Mouse (Mus musculus) mesoderm, embryonic 11.5 days (tissue): ENCODE measurements around the gene Htr2c.
A peak's percentile ranks its signal among the peaks of the same experiment; 100 is the strongest.

Experiments
- DNase-seq: peaks from one replicate; pipeline ENCODE4 v3.0.0-alpha.2; 2012; ENCODE audit warnings: low read depth, low spot score

Gene Htr2c

DNA sequence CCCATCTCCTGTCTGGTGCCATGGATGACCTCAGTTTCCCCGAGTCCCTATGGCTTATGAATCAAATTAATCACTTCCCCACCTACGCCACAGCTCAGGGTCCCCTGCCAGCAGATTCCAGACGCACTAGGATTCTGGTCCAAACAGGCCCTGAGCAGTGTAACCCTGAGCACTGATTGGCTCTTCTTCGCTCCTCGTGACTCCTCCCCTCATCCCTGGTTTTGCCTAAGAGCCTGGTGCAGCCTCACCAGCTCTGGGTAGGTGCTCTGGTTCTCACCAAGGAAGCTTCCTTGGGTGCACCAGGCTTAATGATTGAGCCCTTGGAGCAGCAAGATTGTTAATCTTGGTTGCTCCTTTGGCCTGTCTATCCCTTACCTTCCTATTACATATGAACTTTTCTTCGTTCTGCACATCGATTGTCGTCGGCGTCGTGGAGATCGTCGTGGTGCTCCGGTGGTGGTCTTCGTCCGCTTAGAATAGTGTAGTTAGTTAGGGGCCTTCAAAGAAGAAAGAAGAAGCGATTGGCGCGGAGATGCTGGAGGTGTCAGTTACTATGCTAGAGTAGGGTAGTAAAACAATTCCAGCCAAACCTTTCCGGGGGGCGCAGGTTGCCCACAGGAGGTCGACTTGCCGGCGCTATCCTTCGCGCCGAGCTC, at the start of gene Htr2c:
Gene Htr2c (plus strand): TSS at position 256 of the 656 bp plus-strand sequence.
- no peak for DNase-seq

DNA sequence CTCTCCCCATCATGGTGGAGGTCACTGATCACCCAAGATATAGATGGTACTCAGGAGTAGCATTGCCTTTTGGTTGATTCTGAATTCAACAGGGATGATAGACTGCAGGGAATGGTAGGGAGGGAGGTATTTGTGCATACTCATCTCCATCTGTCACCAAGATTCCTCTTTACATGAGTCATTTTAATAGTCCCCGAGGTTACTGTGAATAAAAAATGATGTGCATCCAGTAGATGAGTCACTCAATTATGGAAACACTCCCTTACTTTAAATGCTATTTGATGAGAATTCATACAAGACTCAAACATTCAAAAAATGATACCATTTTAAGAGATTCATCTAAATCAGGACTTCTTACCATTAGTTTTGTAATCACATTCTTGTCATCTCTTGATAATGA, 34.1 kb upstream of the Htr2c start:
- DNase-seq = no peak

DNA sequence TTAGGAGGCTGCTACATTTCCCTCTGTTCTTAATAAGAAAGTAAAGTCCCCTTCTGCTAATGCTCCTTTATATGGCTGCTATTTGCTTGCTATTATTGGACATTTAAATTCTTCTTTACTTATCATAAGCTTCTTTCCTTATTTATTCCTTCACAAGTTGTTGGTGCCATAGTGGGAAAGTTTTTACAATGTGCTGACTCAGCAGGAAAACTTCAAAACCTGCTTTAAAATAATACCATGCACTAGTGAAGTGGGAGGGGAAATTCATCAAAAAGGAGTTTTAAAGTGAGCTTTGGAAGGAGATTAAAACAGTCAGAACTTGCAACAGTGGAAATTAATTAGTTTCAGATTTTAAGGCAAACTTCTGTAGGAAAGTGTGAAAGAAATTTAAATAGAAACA, 26.0 kb upstream of the Htr2c start:
- DNase-seq = no peak

DNA sequence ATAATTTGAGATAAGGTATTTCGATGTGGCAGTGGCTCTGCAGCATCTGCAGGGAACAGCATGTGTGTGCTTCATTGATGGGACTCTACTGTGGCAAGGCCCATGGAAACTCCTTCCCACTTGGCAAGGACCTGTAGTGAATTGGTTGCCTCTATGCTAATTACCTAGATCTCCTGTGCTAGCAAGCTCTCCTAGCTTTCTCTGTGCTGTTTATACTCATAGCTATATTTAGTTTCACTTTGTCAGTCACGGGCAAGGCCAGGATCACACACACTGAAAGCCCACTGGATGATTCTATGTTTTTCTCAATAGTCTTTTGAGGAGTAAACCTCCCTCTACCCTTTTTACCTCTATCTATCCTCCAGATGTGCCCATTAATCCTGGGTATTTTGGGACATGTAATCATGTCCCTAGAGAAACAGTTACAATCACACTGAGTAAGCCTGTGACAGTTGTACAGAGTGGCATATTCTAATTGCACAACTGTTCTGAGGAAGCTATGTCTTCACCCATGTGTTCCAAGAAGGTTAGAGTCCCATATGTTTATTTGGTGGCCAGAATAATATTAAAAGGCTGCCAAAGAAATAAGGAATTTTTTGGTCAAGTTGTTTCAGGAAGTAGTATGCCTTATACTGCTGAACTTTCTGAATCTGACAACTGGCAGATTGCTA, 16.0 kb upstream of the Htr2c start:
- DNase-seq = no peak

DNA sequence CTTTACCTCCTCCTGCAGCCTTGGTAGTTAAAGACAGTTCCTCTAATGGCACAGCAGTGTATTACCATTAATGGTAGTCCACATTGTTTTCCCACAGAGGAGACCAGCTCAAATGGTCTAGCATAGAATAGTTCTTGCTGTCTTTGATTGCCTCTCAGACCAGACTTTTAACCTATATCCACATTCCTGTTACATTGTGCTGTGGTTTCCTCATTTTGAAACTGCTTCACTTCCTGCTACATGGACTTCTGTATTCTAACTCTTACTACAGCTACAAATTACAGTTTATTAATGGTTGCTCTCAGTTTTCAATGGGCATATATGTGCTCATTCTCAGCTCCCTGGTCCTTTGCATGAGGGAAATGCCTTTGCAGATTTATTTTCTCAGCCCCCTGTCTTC, 15.3 kb upstream of the Htr2c start:
- DNase-seq = no peak

DNA sequence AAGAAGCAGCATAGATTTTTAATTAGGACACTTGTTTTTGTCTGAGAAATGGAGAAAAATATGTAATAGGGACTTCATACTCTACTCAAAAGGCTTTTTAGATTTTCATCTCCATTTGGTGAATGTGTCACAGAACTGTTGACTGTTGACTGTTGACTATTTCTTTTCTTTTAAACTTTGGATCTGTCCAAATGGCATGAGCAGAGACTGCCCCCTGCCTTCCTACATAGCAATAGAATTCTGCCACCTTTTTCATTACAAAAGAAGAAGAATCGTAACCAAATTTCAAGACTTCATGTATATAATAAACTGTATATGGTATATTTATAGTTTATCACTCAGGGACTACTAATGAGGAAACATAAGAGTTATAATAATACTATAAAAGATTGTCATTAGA, 3.7 kb upstream of the Htr2c start:
- no peak for DNase-seq

DNA sequence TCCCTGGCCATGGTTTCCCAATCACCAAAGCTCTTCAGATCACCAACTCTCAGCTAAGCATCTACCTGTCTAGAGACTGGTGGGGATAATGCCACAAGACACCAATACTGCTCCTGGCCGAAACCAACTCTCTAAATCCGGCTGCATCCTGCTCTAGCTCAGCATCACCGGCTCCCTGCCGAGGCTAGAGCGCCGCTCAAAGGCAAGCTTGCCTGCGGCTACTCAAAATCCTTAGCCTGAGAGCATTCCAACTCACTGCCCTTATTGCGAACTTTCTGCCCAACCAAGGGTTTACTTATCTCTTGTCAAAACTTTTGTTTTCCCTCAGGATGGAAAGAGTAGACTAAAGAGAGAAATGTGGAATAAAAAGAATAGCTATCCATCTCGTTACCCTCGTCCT, 2.4 kb upstream of the Htr2c start:
- no peak for DNase-seq

DNA sequence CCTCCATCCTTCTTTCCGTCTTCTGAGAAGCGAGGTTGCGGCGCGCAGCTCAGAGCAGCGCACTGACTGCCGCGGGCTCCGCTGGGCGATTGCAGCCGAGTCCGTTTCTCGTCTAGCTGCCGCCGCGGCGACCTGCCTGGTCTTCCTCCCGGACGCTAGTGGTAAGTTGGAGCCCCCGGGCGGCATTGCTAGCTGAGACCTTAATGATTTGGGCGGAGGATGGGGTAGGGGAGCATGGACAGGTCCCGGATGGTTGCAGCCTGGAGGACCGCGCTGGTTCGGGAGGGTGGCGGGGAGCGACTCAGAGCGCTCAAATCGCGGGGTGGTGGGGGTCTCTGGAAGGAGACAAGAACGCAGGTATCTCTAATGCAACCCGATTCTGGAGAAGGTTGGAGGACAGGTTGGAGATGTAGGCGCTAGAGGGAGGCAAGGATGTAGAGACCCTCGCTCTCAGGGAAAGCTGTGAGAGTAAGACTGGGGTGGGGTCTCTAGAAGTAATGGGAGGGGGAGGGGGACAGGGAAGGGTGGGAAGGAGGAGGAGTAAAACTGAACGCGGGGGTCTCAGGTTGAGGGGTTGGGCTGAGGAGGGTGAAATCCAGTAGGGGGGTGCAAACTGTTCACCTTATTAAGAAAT, 718 bp downstream of the Htr2c start:
- no peak for DNase-seq

DNA sequence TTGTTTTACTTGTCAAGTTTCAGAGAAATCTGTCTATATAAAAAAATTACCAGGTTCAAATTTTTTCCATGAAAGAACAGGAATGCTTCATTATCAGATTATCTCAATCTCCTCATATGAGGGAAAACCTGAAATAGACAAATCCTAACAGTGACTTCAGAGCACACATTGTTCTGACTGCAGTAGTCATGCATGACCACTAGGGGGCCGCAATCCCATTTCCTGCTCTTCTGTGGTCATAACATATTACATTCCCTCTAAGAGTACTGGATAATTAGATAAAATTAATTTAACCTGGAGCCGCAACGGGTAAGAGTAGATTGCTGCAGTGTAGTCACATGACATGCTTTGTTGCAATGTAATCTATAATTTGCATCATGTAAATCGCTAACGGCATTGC, 17.6 kb downstream of the Htr2c start:
- DNase-seq = no peak

DNA sequence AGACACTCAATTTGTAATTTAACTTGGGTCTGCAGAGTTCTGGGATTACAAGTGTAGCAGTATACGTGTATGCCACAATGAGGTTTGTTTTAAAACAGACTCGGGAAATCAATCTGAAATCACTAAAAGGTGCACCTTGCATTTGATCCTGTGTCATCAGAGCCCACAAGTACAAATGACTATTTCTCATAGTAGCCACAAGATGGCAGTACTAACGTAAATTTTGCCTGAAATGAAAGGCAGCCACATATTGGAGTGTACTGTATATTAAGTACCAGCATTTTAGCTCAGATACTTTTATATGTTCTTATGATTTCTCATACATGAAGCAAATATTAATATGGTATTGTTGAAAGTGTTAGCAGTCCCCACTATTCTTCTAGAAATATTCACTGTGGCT, 93.4 kb downstream of the Htr2c start:
- DNase-seq = peak; percentile 25

DNA sequence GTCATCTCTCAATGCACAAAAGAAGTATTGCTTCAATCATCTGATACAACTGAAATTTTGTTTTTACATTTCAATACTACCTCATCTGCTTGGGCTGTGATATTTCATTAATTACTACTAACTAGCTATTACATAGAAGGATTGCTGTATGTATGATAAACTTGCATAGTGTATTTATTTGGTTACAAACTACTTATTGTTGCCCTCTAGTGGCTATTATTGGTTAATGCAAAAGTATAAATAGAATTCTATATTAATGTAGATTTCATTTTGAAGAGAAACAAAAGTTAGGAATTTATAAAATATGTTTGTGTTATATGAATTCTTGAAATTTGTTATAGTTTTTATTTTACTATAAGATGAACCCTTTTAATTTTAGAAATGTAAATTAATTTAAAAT, 109.3 kb downstream of the Htr2c start:
- DNase-seq = no peak

DNA sequence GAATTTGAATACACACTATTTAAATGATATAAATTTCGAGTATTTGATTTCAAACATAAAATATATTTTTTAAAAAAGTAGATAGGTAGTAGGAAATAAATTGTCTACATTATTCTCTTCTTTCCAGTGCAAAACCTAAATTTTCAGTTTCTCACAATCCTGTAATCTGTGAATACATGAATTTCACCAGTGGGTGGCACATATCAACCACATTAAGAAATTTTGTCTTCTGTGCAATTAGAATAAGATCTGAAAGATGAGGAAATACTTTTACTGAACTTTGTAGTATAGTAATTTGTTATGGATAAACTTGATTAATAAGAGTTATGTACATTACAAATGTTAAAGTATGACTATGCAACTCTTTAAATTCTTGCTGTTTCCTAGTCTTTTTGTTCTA, 156.8 kb downstream of the Htr2c start:
- DNase-seq = no peak

DNA sequence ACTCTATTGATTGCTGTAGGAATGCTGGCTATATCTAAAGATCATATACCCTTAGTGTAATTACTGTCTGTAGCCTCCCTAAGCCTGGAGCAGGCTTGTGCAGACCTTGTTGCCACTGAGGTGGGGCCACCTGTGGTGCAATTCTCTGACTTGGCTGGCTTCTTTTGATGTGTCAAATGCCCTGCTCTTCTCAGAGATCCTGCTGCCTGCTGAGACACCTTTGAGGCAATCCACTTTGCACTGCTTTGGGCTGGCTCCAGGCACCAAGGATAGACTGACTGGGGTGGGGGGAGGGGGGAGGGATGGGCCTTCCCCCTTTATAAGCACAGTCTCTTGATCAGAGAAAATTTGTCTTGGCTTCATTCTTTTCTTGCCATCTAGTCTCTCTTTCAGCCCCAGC, 252.9 kb downstream of the Htr2c start:
- DNase-seq = no peak

DNA sequence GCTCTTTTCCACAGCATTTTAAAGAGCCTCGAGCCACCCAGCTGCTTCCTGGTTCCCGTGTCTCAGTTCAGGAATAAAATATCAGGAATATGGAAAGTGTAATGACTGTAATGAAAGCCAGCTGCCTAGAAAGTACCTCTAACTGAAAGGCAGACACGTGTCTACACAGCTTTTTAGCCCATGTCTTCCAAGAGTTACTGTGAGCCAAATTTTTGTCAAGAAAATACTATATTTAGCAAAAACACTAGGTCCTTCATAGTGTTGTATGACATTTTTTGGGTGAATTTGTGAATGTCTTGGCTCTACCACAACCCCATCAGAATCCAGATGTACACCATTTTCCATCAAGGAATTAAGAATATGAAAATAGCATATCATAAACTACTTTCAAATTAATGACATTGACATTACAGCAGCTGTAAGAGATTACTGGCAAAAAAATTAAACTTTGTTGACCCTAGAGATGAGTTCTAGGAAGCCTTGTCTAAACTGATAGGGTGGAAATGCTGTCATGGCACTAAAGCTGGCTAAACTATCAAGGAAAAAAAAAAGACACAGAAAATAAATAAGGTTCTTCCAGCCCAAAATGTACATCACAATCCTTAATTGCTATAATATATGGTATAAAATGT, 255.2 kb downstream of the Htr2c start:
- DNase-seq = no peak

DNA sequence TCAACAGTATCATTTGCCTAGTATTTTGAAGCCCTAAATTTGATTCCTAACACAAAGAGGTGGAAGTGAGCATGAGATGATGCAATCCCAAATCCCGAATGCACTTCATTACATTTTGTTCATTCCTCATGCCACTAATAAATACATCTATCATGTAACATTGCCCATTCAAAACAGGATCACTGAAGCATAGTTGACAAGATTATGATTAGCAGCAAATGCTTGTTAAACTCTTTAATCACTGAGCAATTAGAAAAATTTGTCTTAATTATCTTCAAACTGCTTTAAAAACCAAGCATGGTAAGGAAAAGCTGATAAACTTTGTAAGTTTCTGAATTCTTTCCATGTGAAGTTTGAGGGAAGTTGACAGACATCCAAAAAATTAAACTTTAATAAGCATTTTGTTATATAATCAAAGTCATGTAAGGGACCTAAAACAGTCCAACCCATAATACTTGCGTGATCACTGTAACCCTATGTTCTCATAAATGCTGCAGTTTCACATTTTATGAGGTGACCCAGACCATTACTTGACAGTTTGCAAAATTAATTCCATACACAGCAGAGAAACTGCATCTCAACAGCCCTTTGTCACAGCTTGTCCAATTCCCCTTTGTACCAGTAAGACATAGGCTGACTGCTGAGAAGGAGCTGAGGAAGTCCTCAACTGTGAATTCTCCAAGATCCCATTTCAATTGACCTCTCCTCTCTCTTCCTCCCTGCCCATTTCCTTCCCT, 276.7 kb downstream of the Htr2c start:
- DNase-seq = no peak
